Mouse (Mus musculus) liver, embryonic 13.5 days (tissue): Measurements from ENCODE around the gene Tmsb10. TPM values are rescaled to one million over a fixed set of nuclear protein-coding genes. Genes with fewer than 3 reads are reported as not detected.

Experiments used
- ATAC-seq: fragments of 200-750 bp; cut with Nextera tagmentation; 2 replicates; pipeline ENCODE4 v1.8.0; 2017; ENCODE audit warnings: low read depth, mild to moderate bottlenecking, moderate number of reproducible peaks, moderate library complexity
- DNase-seq: peaks from one replicate; pipeline ENCODE4 v3.0.0; 2022
- H3K27ac ChIP-seq: fragments of 300-500 bp; sonication (generic); 2 replicates; pipeline ENCODE4 v1.5.1; 2015; ENCODE audit warnings: moderate library complexity, mild to moderate bottlenecking, inconsistent platforms
- H3K27me3 ChIP-seq: fragments of 300-500 bp; sonication (generic); 2 replicates; pipeline ENCODE4 v1.6.1; 2015; ENCODE audit warnings: mild to moderate bottlenecking, inconsistent platforms
- H3K36me3 ChIP-seq: fragments of 300-500 bp; sonication (generic); 2 replicates; pipeline ENCODE4 v1.6.1; 2015; ENCODE audit warnings: mild to moderate bottlenecking, inconsistent platforms
- H3K4me1 ChIP-seq: fragments of 300-500 bp; sonication (generic); replicated peaks from 2 replicates; pipeline ENCODE4 v1.6.1; 2015; ENCODE audit warnings: inconsistent platforms
- H3K4me2 ChIP-seq: fragments of 300-500 bp; sonication (generic); 2 replicates; pipeline ENCODE4 v1.6.1; 2015; ENCODE audit warnings: inconsistent platforms, mild to moderate bottlenecking, moderate library complexity
- H3K4me3 ChIP-seq: fragments of 300-500 bp; sonication (generic); replicated peaks from 2 replicates; pipeline ENCODE4 v1.5.1; 2015; ENCODE audit warnings: mild to moderate bottlenecking, inconsistent platforms
- H3K9ac ChIP-seq: fragments of 300-500 bp; sonication (generic); 2 replicates; pipeline ENCODE4 v1.6.1; 2015; ENCODE audit warnings: mild to moderate bottlenecking, inconsistent platforms
- H3K9me3 ChIP-seq: fragments of 300-500 bp; sonication (generic); replicated peaks from 2 replicates; pipeline ENCODE4 v1.6.1; 2016; ENCODE audit warnings: inconsistent platforms
- WGBS: fragments of 180-500 bp; shearing (Covaris S2); methylation state at CpG from one replicate; pipeline ENCODE4 v1.1.7; 2015; ENCODE audit not compliant: insufficient replicate concordance; 5-methylcytosine and 5-hydroxymethylcytosine counted together
- polyA plus RNA-seq: library from polyadenylated mRNA; unstranded; fragments of >200 nt; fragmentation: Nextera tagmentation; extraction: Ambion mirVana; gene quantifications from 2 replicates; pipeline ENCODE4 v1.2.1, GENCODE M21; 2015

Tmsb10 gene
- polyA plus RNA-seq, 1 experiment from 2014 or later = 268 TPM

DNA sequence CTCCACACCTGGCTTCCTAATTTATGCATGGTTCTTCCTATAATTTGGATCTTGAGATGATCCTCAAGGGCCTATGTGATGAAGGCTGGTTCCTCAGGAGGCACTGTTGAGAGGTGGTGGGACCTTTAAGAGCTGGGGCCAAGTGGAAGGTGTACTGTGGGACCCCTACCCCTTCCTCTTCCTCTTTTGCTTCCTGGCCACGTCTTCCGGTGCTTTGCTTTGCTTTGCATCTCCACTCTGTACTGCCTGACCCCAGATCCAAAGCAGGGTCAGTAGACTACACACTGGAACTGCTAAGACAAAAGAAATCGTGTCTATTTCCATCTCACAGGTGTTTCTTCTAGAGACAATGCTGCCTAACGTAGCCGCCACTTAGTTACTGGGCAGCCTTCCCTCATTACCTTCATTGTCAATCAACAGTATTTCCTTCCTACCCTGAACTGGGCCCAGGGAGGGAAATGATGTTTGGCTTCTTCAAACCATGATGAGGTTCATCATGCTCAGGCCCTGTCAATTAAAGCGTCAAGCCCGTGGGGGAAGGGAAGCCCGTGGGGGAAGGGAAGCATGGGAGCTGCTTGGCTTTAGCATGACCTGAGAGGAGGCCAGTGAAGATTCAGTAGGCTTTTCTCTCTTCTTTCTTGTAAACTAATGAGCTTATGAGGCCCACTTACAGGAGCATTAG is 2.9 kb downstream of the Tmsb10 start:
- H3K9ac ChIP-seq = no peak overlapping the region
- peaks cover 25% of the 10 kb centered on the region for H3K27me3 ChIP-seq
- WGBS = 32% methylated on average over 8 of the region's 8 CpGs
- H3K36me3 ChIP-seq = no peaks in the 10 kb centered on the region
- DNase-seq (no peak), ATAC-seq (no peak)
- no peak overlapping the region for H3K4me2 ChIP-seq
- no peak overlapping the region for H3K27ac ChIP-seq
- H3K4me1 ChIP-seq = peaks cover 34% of the 10 kb centered on the region
- no peak overlapping the region for H3K4me3 ChIP-seq
- H3K9me3 ChIP-seq = no peaks in the 10 kb centered on the region

DNA sequence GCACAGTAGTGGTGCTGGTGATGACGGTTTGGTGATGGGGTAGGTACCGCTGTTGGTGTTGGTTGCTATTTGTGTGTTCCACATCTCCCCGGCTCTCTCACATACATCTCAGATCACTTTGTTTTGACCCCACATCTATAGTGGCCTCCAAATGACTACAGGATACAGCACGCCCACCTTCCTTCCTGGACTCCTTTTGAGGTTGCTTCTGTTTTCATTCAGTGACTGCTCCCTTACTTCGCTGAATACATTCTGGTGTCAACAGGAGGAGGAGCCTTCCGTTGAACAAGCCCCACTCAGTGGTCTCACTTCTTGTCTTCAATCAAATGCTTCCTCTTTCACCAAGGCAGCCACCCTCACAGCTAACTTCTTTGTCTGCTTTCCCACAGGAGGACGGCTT is 3.8 kb downstream of the Tmsb10 start:
- no peaks in the 10 kb centered on the region for H3K36me3 ChIP-seq
- H3K9ac ChIP-seq = no peak overlapping the region
- 27% methylated on average over 7 of the region's 7 CpGs for WGBS
- H3K4me1 ChIP-seq = peaks cover 34% of the 10 kb centered on the region
- H3K4me3 ChIP-seq = no peak overlapping the region
- H3K27me3 ChIP-seq = peaks cover 25% of the 10 kb centered on the region
- no peak for DNase-seq
- no peak overlapping the region for H3K27ac ChIP-seq
- H3K9me3 ChIP-seq = no peaks in the 10 kb centered on the region
- H3K4me2 ChIP-seq = no peak overlapping the region
- ATAC-seq = no peak

DNA sequence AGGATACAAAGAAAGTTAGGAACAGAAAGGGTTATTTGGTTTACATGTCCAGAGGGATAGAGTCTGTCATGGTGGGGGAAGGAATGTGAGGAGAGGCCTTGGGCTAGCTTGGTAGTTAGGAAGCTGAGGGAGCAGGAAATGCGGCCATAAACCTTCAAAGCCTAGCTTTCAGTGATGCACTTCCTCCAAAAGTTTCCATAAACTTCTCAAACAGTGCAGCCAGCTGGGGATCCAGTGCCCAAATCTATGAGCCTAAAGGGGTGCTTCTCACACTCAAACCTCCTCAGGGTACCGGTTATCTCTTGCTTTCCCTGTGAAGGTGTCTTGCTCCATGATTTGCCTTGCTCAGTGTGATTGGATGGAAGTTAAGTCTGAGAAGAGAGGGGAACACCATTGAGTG is 5.6 kb downstream of the Tmsb10 start:
- no peaks in the 10 kb centered on the region for H3K36me3 ChIP-seq
- peaks cover 20% of the 10 kb centered on the region for H3K27me3 ChIP-seq
- DNase-seq = no peak
- peaks cover 23% of the 10 kb centered on the region for H3K4me1 ChIP-seq
- H3K9me3 ChIP-seq = no peaks in the 10 kb centered on the region
- H3K9ac ChIP-seq = no peak overlapping the region
- H3K27ac ChIP-seq = no peak overlapping the region
- ATAC-seq = no peak
- no peak overlapping the region for H3K4me2 ChIP-seq
- H3K4me3 ChIP-seq = no peak overlapping the region
- 65% methylated on average over 2 of the region's 2 CpGs for WGBS

DNA sequence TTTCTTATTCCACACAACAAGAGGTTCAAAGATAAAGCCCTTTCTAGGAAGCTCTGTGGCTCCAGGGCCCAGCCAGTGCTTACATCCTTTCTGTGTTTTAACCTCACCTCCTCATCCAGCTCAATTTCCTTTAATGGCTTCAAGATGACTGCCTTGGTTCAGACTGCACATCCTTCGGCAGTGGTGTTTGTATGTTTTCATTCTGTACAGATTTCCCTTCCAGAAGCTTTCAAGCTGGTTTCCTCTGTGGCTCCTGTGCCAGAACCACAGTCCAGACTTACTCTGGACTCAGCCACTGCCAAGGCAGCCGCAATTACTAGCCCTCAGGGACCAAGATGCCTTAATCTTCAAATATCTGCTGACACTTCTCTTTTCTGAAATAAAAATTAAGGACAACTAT is 6.3 kb downstream of the Tmsb10 start:
- no peak overlapping the region for H3K4me2 ChIP-seq
- no peak overlapping the region for H3K4me3 ChIP-seq
- no peaks in the 10 kb centered on the region for H3K36me3 ChIP-seq
- H3K4me1 ChIP-seq = peaks cover 17% of the 10 kb centered on the region
- ATAC-seq (no peak), DNase-seq (no peak)
- H3K9ac ChIP-seq = no peak overlapping the region
- H3K9me3 ChIP-seq = no peaks in the 10 kb centered on the region
- 64% methylated on average over 2 of the region's 2 CpGs for WGBS
- peaks cover 18% of the 10 kb centered on the region for H3K27me3 ChIP-seq
- H3K27ac ChIP-seq = no peak overlapping the region

DNA sequence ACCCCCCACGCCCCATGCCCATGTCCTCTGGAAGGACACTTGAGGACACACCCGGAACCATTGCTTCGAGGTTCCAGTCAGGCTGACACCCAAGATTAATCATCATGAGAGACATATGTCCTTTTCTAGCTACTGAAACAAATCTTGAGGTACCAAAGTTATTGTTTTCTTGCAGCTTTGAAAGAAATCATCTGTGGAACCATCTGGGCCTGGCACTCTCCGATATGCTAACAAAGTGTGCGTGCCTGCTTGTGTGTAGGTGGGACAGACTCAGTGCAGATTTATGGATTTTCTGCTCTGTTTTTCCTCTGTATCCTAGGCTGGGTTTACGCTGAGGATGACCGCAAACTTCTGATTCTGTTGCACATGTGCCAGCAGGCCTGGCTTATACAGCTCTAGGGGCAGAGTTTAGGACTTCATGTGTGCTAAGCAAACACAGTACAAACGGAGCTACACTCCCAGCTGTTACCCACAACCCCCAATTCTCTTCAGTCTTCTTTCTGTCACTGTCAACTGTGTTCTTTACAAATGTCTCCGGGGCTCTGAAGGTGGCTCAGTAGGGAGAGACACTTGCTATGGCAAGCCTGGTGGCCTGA is 9.3 kb downstream of the Tmsb10 start:
- H3K4me3 ChIP-seq = no peak overlapping the region
- H3K4me2 ChIP-seq = no peak overlapping the region
- WGBS = 74% methylated on average over 9 of the region's 9 CpGs
- H3K4me1 ChIP-seq = no peaks in the 10 kb centered on the region
- DNase-seq = no peak
- H3K36me3 ChIP-seq = no peaks in the 10 kb centered on the region
- H3K9me3 ChIP-seq = no peaks in the 10 kb centered on the region
- ATAC-seq = no peak
- no peak overlapping the region for H3K9ac ChIP-seq
- H3K27ac ChIP-seq = no peak overlapping the region
- no peaks in the 10 kb centered on the region for H3K27me3 ChIP-seq

DNA sequence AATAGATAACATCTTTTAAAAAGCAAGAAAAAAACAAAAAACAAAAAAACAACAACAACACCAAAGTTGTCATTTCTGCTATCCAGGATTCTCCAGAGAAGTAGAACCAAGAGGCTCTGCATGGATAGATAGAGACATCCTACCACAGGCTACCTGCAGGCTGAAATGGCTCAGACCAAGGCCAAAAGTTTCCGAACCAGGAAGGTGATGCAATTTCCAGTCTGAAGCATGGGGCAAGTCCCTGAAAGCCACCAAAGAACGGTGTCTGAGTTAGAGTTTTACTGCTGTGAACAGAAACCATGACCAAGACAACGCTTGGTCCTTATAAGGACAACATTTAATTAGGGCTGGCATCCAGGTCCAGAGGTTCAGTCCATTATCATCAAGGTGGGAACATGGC is 10.2 kb downstream of the Tmsb10 start:
- no peak overlapping the region for H3K4me3 ChIP-seq
- ATAC-seq (no peak), DNase-seq (no peak)
- no peaks in the 10 kb centered on the region for H3K36me3 ChIP-seq
- no peaks in the 10 kb centered on the region for H3K9me3 ChIP-seq
- no peaks in the 10 kb centered on the region for H3K27me3 ChIP-seq
- no peak overlapping the region for H3K9ac ChIP-seq
- H3K4me2 ChIP-seq = no peak overlapping the region
- WGBS = 54% methylated on average over 3 of the region's 3 CpGs
- H3K27ac ChIP-seq = no peak overlapping the region
- no peaks in the 10 kb centered on the region for H3K4me1 ChIP-seq

DNA sequence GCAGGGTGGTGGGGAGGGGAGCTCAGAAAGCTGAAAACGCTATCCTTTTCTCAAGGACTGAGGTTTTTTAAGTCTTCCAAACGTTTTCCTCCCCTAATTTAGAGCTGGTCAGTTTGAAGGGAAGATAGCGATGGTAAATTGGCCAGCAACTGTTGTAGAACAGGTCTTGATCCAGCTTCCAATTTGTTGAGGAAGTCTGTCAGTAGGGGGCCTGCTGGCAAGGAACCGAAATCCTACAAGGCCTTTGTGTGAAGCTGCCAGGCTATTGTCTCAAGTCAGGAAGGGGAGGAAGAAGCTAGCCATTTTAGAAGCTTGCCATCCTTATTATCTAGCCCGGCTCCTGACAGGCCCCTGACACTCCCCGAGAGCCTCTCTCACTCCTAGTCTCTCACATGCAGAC is 10.6 kb downstream of the Tmsb10 start:
- Histone ChIP-seq H3K4me1 (no peaks in the 10 kb centered on the region), H3K4me3 (no peak overlapping the region), H3K9ac (no peak overlapping the region), H3K36me3 (no peaks in the 10 kb centered on the region), H3K27ac (no peak overlapping the region), H3K9me3 (no peaks in the 10 kb centered on the region), H3K27me3 (no peaks in the 10 kb centered on the region), H3K4me2 (no peak overlapping the region)
- no peak for DNase-seq
- 51% methylated on average over 6 of the region's 6 CpGs for WGBS
- no peak for ATAC-seq

DNA sequence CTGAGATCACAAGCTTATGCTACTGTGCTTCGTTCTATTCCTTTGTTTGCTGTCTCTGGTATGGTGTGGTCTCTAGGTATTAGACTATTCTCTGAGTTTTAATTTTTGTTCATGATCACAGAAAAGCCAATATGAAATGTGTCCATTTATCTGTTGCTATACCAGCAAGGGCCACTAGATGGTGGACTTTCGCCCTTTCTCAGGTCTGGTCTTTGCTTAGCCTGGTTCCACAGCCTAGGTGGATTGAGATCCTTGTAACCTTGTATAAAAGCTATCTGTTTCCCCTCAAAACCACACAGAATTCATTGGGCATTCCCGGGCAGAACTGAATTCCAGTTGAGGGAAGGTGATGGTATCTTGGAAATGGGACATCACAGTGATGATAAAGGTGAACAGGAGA is 18.1 kb downstream of the Tmsb10 start:
- no peak for ATAC-seq
- no peaks in the 10 kb centered on the region for H3K36me3 ChIP-seq
- H3K9me3 ChIP-seq = no peaks in the 10 kb centered on the region
- H3K27me3 ChIP-seq = no peaks in the 10 kb centered on the region
- H3K4me2 ChIP-seq = no peak overlapping the region
- no peak overlapping the region for H3K27ac ChIP-seq
- WGBS = 6% methylated on average over 3 of the region's 3 CpGs
- peaks cover 4% of the 10 kb centered on the region; the same call in 1 of the 2 replicates for H3K4me1 ChIP-seq
- H3K4me3 ChIP-seq = no peak overlapping the region
- no peak for DNase-seq
- H3K9ac ChIP-seq = no peak overlapping the region

DNA sequence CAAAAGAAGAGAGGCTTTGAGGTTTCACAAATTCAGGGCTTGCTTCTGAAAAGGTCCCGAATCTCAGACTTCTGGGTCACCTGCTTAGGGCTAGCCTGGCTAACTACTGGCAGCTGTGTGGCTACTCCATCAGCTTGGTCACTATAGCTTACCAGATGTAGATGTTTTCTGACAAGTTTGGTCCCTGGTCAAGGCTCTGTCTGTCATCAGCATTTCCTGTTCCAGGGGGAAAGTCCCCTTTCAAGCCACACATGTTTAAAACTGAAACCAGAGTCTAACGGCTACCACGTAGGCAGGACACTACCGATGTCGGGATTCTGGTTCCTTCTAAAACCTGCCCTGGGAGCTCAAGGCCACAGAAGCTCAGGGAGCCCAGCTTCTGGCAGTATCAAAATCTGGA is 20.7 kb downstream of the Tmsb10 start:
- Histone ChIP-seq H3K9ac (no peak overlapping the region), H3K4me3 (no peak overlapping the region), H3K4me1 (peaks cover 4% of the 10 kb centered on the region; the same call in 1 of the 2 replicates), H3K27me3 (no peaks in the 10 kb centered on the region), H3K9me3 (no peaks in the 10 kb centered on the region), H3K36me3 (no peaks in the 10 kb centered on the region), H3K4me2 (peak overlapping the region; percentile 17; the same call in 1 of the 2 replicates), H3K27ac (no peak overlapping the region)
- no peak for ATAC-seq
- WGBS = 18% methylated on average over 5 of the region's 5 CpGs
- DNase-seq = no peak

DNA sequence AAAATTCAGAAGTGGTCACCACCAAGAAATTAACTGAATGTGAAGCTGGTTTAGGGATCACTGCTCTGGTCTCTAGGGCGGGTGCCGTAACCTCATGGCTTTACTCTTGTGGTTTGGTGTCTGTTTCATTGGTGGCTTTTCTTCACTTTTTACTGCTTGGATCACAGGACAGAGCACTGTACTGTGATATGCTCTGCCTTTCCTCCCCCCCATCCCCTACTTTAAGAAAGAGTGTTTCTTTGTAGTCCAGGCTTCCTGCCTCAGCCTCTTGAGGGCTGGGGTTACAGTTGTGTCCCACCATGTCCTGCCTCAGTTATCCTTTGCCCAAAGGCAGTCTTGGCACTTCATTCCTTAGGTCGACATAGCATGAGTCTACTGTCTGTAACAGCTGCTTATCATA is 21.1 kb downstream of the Tmsb10 start:
- no peak overlapping the region for H3K4me3 ChIP-seq
- H3K36me3 ChIP-seq = no peaks in the 10 kb centered on the region
- 45% methylated on average over 3 of the region's 3 CpGs for WGBS
- peaks cover 4% of the 10 kb centered on the region; the same call in 1 of the 2 replicates for H3K4me1 ChIP-seq
- no peak overlapping the region for H3K27ac ChIP-seq
- H3K9ac ChIP-seq = no peak overlapping the region
- no peak for ATAC-seq
- DNase-seq = no peak
- H3K9me3 ChIP-seq = no peaks in the 10 kb centered on the region
- H3K27me3 ChIP-seq = no peaks in the 10 kb centered on the region
- no peak overlapping the region for H3K4me2 ChIP-seq

DNA sequence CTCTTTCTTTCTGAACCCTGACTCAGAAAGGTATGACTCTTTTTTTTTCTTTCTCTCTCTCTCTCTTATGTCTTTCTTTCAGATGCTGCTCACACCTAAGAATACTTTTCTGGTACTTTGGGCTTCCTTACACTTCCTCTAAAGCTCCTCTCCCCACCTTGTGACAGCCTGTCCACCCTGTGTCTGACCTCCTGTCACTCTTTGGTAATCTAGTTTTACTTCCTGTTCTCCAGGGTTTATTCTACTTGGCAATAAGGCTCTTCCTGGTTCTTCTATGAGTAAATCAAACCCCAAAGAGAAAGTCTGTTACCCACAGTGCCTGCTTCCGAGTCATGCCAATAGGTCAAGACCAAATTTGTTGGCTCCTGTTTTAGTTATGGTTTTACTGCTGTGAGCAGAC is 25.6 kb downstream of the Tmsb10 start:
- no peak overlapping the region for H3K9ac ChIP-seq
- H3K27me3 ChIP-seq = no peaks in the 10 kb centered on the region
- 45% methylated on average over 1 of the region's 1 CpGs for WGBS
- no peak for DNase-seq
- ATAC-seq = no peak
- H3K36me3 ChIP-seq = no peaks in the 10 kb centered on the region
- no peak overlapping the region for H3K4me2 ChIP-seq
- no peak overlapping the region for H3K4me3 ChIP-seq
- H3K4me1 ChIP-seq = peaks cover 4% of the 10 kb centered on the region; the same call in 1 of the 2 replicates
- no peak overlapping the region for H3K27ac ChIP-seq
- H3K9me3 ChIP-seq = no peaks in the 10 kb centered on the region

DNA sequence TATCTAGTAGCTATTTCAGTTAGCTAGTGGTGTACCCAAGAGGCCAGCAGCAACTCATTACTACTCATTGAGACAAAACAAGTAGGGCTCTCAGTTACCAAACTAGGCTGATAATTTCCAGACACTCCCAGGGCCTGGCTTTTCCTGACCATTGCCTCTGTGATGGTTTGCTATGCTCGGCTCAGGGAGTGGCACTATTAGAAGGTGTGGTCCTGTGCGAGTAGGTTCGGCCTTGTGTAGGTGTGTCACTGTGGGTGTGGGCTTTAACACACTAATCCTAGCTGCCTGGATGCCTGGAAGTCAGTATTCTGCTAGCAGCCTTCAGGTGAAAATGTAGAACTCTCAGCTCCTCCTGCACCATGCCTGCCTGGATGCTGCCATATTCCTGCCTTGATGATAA is 27.0 kb downstream of the Tmsb10 start:
- no peaks in the 10 kb centered on the region for H3K9me3 ChIP-seq
- H3K4me3 ChIP-seq = no peak overlapping the region
- H3K27me3 ChIP-seq = no peaks in the 10 kb centered on the region
- no peak for DNase-seq
- WGBS = 66% methylated on average over 3 of the region's 3 CpGs
- H3K36me3 ChIP-seq = no peaks in the 10 kb centered on the region
- ATAC-seq = no peak
- H3K4me1 ChIP-seq = peaks cover 6% of the 10 kb centered on the region
- no peak overlapping the region for H3K27ac ChIP-seq
- H3K4me2 ChIP-seq = no peak overlapping the region
- H3K9ac ChIP-seq = no peak overlapping the region
